Mouse (Mus musculus) liver, postnatal 0 days (tissue): ENCODE measurements around the gene Rgs17.

Source experiments
- CTCF ChIP-seq: sonication (generic); IDR thresholded peaks from 2 replicates; pipeline ENCODE4 v1.5.1; 2016; ENCODE audit warnings: antibody characterized with exemption, low read depth
- EP300 ChIP-seq: IDR thresholded peaks from 2 replicates; pipeline ENCODE4 v1.6.1; 2016; ENCODE audit warnings: antibody characterized with exemption, low read depth, mild to moderate bottlenecking

DNA sequence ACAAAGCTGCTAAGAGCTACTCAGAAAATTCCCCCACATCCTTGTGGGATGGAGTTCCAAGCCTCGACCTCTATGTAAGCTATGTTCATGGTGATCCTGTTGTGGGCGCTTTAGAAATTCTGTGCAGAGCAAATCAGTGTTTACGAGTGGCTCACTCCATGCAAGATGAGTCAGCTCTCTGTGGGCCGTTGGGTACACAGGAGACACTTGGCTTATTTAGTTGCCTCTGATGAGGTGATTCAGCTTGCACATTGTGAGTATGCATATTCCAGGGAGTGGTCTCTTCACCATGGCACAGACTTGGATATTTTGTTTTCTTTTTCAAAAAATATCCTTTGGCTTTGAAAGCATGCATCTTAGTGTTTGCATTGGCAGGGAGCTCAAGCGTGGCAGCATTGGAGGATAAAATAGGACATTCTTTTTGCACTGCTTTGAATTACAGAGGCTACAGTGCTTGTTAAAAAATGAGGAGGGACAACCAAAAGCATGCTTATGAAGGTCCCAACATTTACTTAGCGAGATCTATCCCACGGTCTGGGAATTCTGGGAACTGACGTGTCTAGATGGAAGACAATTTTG, 68.8 kb downstream of the Rgs17 start:
- no peak for TF ChIP-seq CTCF
- no peak for TF ChIP-seq EP300
